Mouse (Mus musculus) Muller cell, postnatal 12 days (primary cell): ENCODE data around the gene Hoxb4.
A peak's percentile ranks its signal among the peaks of the same experiment; 100 is the strongest.

Source experiments
- DNase-seq: peaks from one replicate; pipeline ENCODE4 v3.0.0-alpha.2; 2015; ENCODE audit errors: inconsistent ontology term

Gene Hoxb4

GRCm38 (mm10) chr11:96349491-96350340, 31.6 kb downstream of the Hoxb4 start:
- DNase-seq, result no peak

- no peak for DNase-seq
These were observed 32.2 kb downstream of the Hoxb4 start, which contains the start of gene Hoxb2 for GRCm38 (mm10) chr11:96350341-96350624. Gene Hoxb2, plus strand, starts transcription at chr11:96350525.

DNA sequence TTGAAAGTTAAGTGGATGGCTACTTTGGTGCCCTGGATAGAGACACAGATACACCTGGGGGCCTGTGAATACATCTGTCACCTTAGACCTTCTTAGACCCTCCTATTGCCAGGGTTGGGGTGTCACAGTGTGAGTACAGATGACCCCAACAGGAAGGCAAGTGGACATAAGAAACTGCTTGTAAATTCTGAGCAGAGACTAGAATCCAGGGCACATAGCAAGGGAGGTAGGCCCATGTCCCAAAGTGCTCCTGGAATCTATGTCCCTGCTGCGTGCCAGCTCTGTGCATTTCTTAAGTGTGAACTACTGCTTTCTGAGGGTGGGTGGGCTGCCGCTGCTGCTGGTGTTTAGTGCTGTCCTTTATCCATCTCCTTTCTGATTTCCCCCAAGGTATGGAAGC, 32.7 kb downstream of the Hoxb4 start:
- DNase-seq, result no peak

DNA sequence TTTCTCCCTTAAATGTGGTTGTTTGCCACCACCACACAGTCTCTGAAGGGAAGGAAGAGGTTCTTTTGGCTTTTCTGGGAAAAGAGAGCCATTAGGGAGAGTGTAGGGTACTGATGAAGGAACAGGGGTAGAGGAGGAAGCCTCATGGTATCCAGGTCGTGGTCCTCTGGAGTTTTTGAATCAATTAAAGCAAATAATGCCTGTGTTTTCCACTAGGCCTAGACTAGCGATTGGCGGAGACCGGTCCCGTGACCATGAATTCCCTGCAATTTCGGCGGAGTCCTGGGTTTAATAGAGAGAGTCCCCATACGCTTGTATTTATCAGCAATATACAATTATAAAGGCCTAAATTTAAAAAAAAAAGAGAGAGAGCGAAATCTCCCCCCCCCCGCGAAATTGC, 33.2 kb downstream of the Hoxb4 start:
- no peak for DNase-seq

- DNase-seq, result no peak
These were observed 33.8 kb downstream of the Hoxb4 start for GRCm38 (mm10) chr11:96351831-96352230.

- peak; percentile 14 for DNase-seq
These were observed 34.8 kb downstream of the Hoxb4 start for GRCm38 (mm10) chr11:96352691-96353521.

GRCm38 (mm10) chr11:96353522-96353841, 35.4 kb downstream of the Hoxb4 start:
- peak; percentile 25 for DNase-seq

DNA sequence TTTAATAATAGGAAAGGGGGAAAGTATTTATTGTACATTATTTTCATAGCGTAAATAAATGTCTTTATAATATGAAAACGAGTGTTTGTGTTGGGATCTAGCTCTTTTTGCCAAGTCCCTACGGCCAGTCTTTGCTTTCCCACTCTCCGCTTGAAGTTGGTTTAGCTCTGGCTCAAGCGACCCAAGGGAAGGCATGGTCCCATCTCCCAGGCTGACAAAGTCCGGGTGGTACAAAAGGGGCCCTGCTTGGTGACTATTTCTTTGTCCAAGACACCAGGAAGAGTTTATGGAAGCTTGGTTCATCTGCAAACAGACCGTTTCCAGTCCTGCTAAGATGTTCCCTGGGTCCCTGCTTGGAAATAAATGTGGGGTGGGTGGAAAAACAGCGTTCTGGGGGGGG, 35.9 kb downstream of the Hoxb4 start:
- no peak for DNase-seq

DNA sequence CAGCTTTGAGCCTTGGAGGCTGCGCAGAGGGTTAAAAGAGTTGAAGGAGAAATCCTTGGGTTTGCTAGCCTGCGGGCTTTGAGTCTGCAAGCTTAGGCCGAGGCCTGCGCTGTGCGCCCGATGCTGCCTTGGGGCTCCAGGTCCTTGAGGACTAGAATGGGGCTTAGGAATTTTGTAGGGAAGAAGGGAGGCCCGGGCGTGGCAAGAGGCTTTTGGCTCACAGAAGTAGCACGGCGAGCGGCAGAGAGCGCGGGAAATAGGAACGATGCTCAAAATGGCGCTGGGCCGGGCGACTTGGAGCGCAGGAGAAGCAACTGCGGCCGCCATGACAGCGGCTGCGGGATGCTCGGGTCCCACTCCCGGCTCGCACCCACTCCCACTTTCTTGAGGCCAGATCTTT, 36.3 kb downstream of the Hoxb4 start:
- DNase-seq, result no peak

DNA sequence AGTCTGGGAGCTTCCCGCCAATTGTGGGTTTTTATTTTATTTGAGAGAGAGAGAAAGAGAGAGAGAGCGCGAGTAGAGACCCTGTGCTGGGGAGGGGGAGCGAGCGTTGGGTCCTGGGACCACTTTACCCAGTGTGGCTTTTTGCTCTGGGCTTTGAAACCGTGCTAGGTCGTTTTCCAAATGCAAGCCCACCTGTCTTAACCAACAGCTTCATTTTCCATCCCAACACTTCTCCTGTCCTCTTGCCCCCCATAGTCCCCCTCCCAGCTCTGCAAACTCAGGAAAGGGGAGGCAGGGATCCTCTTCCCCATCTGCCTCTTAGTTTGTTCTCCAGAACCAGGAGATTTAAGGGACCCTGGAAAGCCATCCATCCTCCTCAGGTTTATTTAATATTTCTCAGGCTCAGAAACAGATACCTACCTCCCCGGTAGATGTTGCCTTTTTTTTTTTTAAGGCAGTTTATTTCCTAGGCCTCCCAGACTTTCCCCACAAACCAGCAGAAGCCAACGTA, 36.8 kb downstream of the Hoxb4 start:
- DNase-seq, result no peak

GRCm38 (mm10) chr11:96363807-96364206, 45.7 kb downstream of the Hoxb4 start:
- DNase-seq, result no peak

GRCm38 (mm10) chr11:96365441-96366091, 47.5 kb downstream of the Hoxb4 start, which contains the start of gene Hoxb1:
Gene Hoxb1, plus strand, starts transcription at chr11:96365752.
- DNase-seq, result no peak

DNA sequence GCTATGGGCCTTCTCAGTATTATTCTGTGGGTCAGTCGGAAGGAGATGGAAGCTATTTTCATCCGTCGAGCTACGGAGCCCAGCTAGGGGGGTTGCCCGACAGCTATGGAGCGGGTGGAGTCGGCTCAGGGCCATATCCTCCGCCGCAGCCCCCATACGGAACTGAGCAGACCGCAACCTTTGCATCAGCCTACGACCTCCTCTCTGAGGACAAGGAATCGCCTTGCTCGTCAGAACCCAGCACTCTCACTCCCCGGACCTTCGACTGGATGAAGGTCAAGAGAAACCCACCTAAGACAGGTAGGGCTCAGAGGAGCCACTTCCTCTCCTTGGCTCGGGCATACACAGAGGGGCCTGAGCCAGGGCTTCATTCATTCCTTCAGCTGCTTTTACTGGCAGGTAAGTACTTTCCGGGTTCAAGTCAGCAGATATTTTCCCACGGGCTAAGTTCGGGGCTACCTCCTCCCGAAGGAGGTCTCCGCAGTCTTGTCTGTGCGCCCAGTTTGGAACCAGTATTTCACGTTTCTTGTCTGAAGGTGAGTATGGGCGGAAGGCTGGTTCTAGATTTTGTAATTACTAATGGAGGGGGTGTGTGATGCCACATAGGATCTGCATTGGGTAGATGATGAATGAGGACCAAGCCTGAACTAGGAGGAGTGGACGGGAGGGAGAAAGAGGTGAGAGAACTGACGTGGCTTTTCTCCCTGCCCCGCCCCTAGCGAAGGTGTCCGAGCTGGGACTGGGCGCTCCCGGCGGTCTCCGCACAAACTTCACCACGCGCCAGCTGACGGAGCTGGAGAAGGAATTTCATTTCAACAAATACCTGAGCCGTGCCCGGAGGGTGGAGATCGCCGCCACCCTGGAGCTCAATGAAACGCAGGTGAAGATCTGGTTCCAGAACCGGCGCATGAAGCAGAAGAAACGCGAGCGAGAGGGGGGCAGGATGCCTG, 48.3 kb downstream of the Hoxb4 start:
- DNase-seq, result no peak

DNA sequence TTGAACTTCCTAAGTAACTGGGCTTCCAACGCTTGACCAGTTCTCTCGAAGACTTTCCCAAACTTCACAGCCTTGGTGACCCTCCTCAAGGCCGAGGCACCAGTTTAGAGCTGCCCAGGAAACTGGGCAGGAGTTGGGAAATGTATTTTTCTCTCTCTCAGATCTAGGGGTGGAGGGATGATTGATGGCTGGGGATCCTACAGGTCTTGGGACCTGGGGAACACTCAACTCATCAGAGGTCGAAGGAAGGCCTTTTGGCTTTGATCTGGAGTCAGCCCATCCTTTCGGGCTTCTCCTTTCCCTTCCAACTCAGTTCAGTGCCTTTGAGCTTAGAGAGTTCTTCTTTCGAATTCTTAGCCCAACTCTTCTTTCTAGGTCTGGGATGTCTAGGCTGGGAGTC, 49.1 kb downstream of the Hoxb4 start:
- DNase-seq, result no peak

DNA sequence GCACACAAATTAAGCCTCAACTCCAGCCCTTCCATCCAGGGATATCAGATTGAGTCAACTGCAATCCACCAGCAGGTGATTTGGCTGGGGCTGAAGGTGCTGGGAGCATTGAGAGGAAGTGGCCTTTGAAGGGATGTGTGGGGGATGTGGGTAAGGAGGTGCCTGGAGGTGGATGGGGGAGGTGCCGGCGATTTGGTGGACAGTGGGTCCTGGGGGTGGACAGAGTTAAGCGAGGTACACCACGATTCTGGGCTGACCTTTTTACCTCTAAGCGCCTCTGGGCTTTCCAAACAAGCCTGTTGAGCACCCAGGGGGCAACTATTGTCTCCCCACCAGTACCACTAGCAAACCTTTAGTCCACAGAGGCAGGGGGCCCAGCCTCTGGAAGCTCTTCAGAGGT, 50.6 kb downstream of the Hoxb4 start:
- DNase-seq, result no peak

- DNase-seq, result no peak
These were observed 51.1 kb downstream of the Hoxb4 start for GRCm38 (mm10) chr11:96369140-96369539.
